Mouse (Mus musculus) neural tube, embryonic 11.5 days (tissue): Measurements from ENCODE around the gene Thy1. TPM values are rescaled to one million over a fixed set of nuclear protein-coding genes. Genes with fewer than 3 reads are reported as not detected.

Source experiments
- ATAC-seq: fragments of 200-750 bp; cut with Nextera tagmentation; 2 replicates; pipeline ENCODE4 v1.8.0; 2017; ENCODE audit warnings: moderate number of reproducible peaks, mild to moderate bottlenecking, moderate TSS enrichment, moderate library complexity; ENCODE audit not compliant: insufficient read depth, low FRiP score, low TSS enrichment
- DNase-seq: peaks from one replicate; pipeline ENCODE4 v3.0.0-alpha.2; 2015; ENCODE audit warnings: low spot score
- H3K27ac ChIP-seq: fragments of 300-500 bp; sonication (generic); 2 replicates; pipeline ENCODE4 v1.5.1; 2014; ENCODE audit warnings: low read depth, mild to moderate bottlenecking, low read length
- H3K27me3 ChIP-seq: fragments of 300-500 bp; sonication (generic); 2 replicates; pipeline ENCODE4 v1.6.1; 2014; ENCODE audit warnings: mild to moderate bottlenecking, low read length, mixed read lengths; ENCODE audit not compliant: control insufficient read depth, insufficient read depth
- H3K36me3 ChIP-seq: fragments of 300-500 bp; sonication (generic); 2 replicates; pipeline ENCODE4 v1.6.1; 2014; ENCODE audit warnings: mild to moderate bottlenecking, low read length, moderate library complexity, mixed read lengths; ENCODE audit not compliant: control insufficient read depth, insufficient read depth
- H3K4me1 ChIP-seq: fragments of 300-500 bp; sonication (generic); 2 replicates; pipeline ENCODE4 v1.6.1; 2014; ENCODE audit warnings: low read length, mixed read lengths; ENCODE audit not compliant: control insufficient read depth, insufficient read depth
- H3K4me2 ChIP-seq: fragments of 300-500 bp; sonication (generic); 2 replicates; pipeline ENCODE4 v1.6.1; 2014; ENCODE audit warnings: low read depth, mild to moderate bottlenecking, moderate library complexity
- H3K4me3 ChIP-seq: fragments of 300-500 bp; sonication (generic); 2 replicates; pipeline ENCODE4 v1.5.1; 2014; ENCODE audit warnings: low read depth, low read length
- H3K9ac ChIP-seq: fragments of 300-500 bp; sonication (generic); 2 replicates; pipeline ENCODE4 v1.6.1; 2014; ENCODE audit warnings: mild to moderate bottlenecking, low read length
- H3K9me3 ChIP-seq: fragments of 300-500 bp; sonication (generic); 2 replicates; pipeline ENCODE4 v1.6.1; 2016; ENCODE audit warnings: low read length; ENCODE audit not compliant: control insufficient read depth
- WGBS: fragments of 180-500 bp; shearing (Covaris S2); extraction: QIAGEN DNeasy Blood & Tissue Kit; methylation state at CpG from one replicate; pipeline ENCODE4 v1.1.7; 2014; 5-methylcytosine and 5-hydroxymethylcytosine counted together
- polyA plus RNA-seq: library from polyadenylated mRNA; unstranded; fragments of >200 nt; fragmentation: Nextera tagmentation; extraction: Ambion mirVana; gene quantifications from 2 replicates; pipeline ENCODE4 v1.2.1, GENCODE M21; 2014

The Thy1 gene
- polyA plus RNA-seq, 1 experiment from 2014 or later, result not detected

GRCm38 (mm10) chr9:44012164-44012563, 31.0 kb upstream of the Thy1 start:
- no peak for DNase-seq
- H3K4me2 ChIP-seq, result no peak overlapping the region
- H3K4me3 ChIP-seq, result no peak overlapping the region
- ATAC-seq, result no peak
- no peaks in the 10 kb centered on the region for H3K9me3 ChIP-seq
- no peak overlapping the region for H3K9ac ChIP-seq
- no peaks in the 10 kb centered on the region for H3K36me3 ChIP-seq
- H3K4me1 ChIP-seq, result no peaks in the 10 kb centered on the region
- whole genome bisulfite sequencing, result 74% methylated on average over 6 of the region's 6 CpGs
- no peaks in the 10 kb centered on the region for H3K27me3 ChIP-seq
- no peak overlapping the region for H3K27ac ChIP-seq

- Histone ChIP-seq H3K4me3 (no peak overlapping the region), H3K9ac (no peak overlapping the region), H3K27me3 (no peaks in the 10 kb centered on the region), H3K9me3 (no peaks in the 10 kb centered on the region), H3K27ac (no peak overlapping the region), H3K4me1 (no peaks in the 10 kb centered on the region), H3K36me3 (no peaks in the 10 kb centered on the region), H3K4me2 (no peak overlapping the region)
- no peak for DNase-seq
- 63% methylated on average over 8 of the region's 8 CpGs for WGBS
- ATAC-seq, result no peak
These were observed 30.4 kb upstream of the Thy1 start for GRCm38 (mm10) chr9:44012761-44013301.

GRCm38 (mm10) chr9:44013781-44014180, 29.4 kb upstream of the Thy1 start:
- ATAC-seq (no peak), DNase-seq (no peak)
- WGBS, result 58% methylated on average over 6 of the region's 6 CpGs
- no peaks in the 10 kb centered on the region for H3K9me3 ChIP-seq
- H3K4me3 ChIP-seq, result no peak overlapping the region
- no peaks in the 10 kb centered on the region for H3K36me3 ChIP-seq
- H3K27ac ChIP-seq, result no peak overlapping the region
- H3K4me2 ChIP-seq, result no peak overlapping the region
- H3K9ac ChIP-seq, result no peak overlapping the region
- no peaks in the 10 kb centered on the region for H3K27me3 ChIP-seq
- H3K4me1 ChIP-seq, result no peaks in the 10 kb centered on the region

- no peaks in the 10 kb centered on the region for H3K9me3 ChIP-seq
- 93% methylated on average over 5 of the region's 5 CpGs for whole genome bisulfite sequencing
- H3K9ac ChIP-seq, result no peak overlapping the region
- no peak overlapping the region for H3K4me2 ChIP-seq
- no peaks in the 10 kb centered on the region for H3K4me1 ChIP-seq
- DNase-seq (no peak), ATAC-seq (no peak)
- H3K27ac ChIP-seq, result no peak overlapping the region
- no peaks in the 10 kb centered on the region for H3K27me3 ChIP-seq
- no peaks in the 10 kb centered on the region for H3K36me3 ChIP-seq
- no peak overlapping the region for H3K4me3 ChIP-seq
These were observed 26.9 kb upstream of the Thy1 start for GRCm38 (mm10) chr9:44016304-44016703.

GRCm38 (mm10) chr9:44017846-44018245, 25.3 kb upstream of the Thy1 start:
- no peak overlapping the region for H3K4me3 ChIP-seq
- no peak overlapping the region for H3K4me2 ChIP-seq
- WGBS, result 75% methylated on average over 5 of the region's 5 CpGs
- no peaks in the 10 kb centered on the region for H3K4me1 ChIP-seq
- ATAC-seq (no peak), DNase-seq (no peak)
- no peaks in the 10 kb centered on the region for H3K9me3 ChIP-seq
- no peaks in the 10 kb centered on the region for H3K36me3 ChIP-seq
- H3K27ac ChIP-seq, result no peak overlapping the region
- no peak overlapping the region for H3K9ac ChIP-seq
- no peaks in the 10 kb centered on the region for H3K27me3 ChIP-seq

- DNase-seq, result no peak
- WGBS, result 86% methylated on average over 7 of the region's 7 CpGs
- no peak for ATAC-seq
- Histone ChIP-seq H3K4me1 (no peaks in the 10 kb centered on the region), H3K4me3 (no peak overlapping the region), H3K36me3 (no peaks in the 10 kb centered on the region), H3K27me3 (no peaks in the 10 kb centered on the region), H3K9me3 (no peaks in the 10 kb centered on the region), H3K9ac (no peak overlapping the region), H3K4me2 (no peak overlapping the region), H3K27ac (no peak overlapping the region)
These were observed 23.2 kb upstream of the Thy1 start for GRCm38 (mm10) chr9:44020001-44020400.

- Histone ChIP-seq H3K27ac (no peak overlapping the region), H3K9me3 (no peaks in the 10 kb centered on the region), H3K4me3 (no peak overlapping the region), H3K27me3 (no peaks in the 10 kb centered on the region), H3K4me1 (no peaks in the 10 kb centered on the region), H3K9ac (no peak overlapping the region), H3K4me2 (no peak overlapping the region), H3K36me3 (no peaks in the 10 kb centered on the region)
- ATAC-seq, result no peak
- DNase-seq, result no peak
- WGBS, result 66% methylated on average over 8 of the region's 8 CpGs
These were observed 20.9 kb upstream of the Thy1 start for GRCm38 (mm10) chr9:44022100-44022847.

- DNase-seq (no peak), ATAC-seq (no peak)
- H3K4me1 ChIP-seq, result no peaks in the 10 kb centered on the region
- no peak overlapping the region for H3K9ac ChIP-seq
- no peaks in the 10 kb centered on the region for H3K27me3 ChIP-seq
- no peaks in the 10 kb centered on the region for H3K36me3 ChIP-seq
- no peak overlapping the region for H3K27ac ChIP-seq
- H3K9me3 ChIP-seq, result no peaks in the 10 kb centered on the region
- WGBS, result 88% methylated on average over 3 of the region's 3 CpGs
- H3K4me2 ChIP-seq, result no peak overlapping the region
- H3K4me3 ChIP-seq, result no peak overlapping the region
These were observed 19.1 kb upstream of the Thy1 start for GRCm38 (mm10) chr9:44024096-44024495.

GRCm38 (mm10) chr9:44029580-44030236, 13.5 kb upstream of the Thy1 start:
- WGBS, result 58% methylated on average over 5 of the region's 5 CpGs
- Histone ChIP-seq H3K36me3 (no peaks in the 10 kb centered on the region), H3K4me2 (no peak overlapping the region), H3K4me1 (no peaks in the 10 kb centered on the region), H3K27me3 (no peaks in the 10 kb centered on the region), H3K4me3 (no peak overlapping the region), H3K27ac (no peak overlapping the region), H3K9ac (no peak overlapping the region), H3K9me3 (no peaks in the 10 kb centered on the region)
- DNase-seq (no peak), ATAC-seq (no peak)
